Mouse (Mus musculus): Measurements from ENCODE around the gene Neurl1a. TPM values are rescaled to one million over a fixed set of nuclear protein-coding genes. Genes with fewer than 3 reads are reported as not detected.

Neurl1a gene
- polyA plus RNA-seq, 1 experiment from 2014 or later, result 6.4 TPM

DNA sequence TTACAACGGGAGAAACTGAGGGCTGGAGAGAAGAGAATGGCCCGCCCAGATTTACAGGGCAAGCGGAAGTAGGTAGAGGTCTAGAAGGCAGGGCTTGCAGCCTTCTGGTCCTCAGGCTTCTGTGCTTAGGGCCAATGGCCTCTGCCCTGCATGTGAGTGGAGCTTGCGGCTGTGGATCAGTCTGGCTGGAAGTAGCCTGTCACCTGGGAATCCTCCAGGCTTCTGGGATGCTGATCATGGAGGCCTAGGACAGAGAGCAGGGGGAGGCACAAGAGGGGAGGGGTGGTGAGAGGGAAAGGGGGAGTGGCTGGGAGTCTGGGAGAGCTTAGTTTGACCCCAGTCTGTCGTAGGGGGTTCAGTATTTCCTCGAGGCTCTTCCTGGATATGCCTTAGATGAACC is 23.8 kb downstream of the Neurl1a start:
- peaks cover 38% of the 10 kb centered on the region for H3K4me1 ChIP-seq
- 56% methylated on average over 6 of the region's 6 CpGs for WGBS
- H3K4me3 ChIP-seq, result no peak overlapping the region
- H3K36me3 ChIP-seq (replicated peaks), result no peaks in the 10 kb centered on the region
- DNase-seq (ENCODE audit: low spot score), result no peak
- no peaks in the 10 kb centered on the region for H3K9me3 ChIP-seq
- no peaks in the 10 kb centered on the region for H3K27me3 ChIP-seq (replicated peaks; ENCODE audit: low read depth, poor library complexity, severe bottlenecking)
- H3K27ac ChIP-seq (replicated peaks), result peak overlapping the region; percentile 73

- H3K4me3 ChIP-seq, result no peak overlapping the region
- H3K27me3 ChIP-seq (replicated peaks; ENCODE audit: low read depth, poor library complexity, severe bottlenecking), result no peaks in the 10 kb centered on the region
- no peaks in the 10 kb centered on the region for H3K36me3 ChIP-seq (replicated peaks)
- H3K9me3 ChIP-seq, result no peaks in the 10 kb centered on the region
- peaks cover 38% of the 10 kb centered on the region for H3K4me1 ChIP-seq
- WGBS, result 93% methylated on average over 6 of the region's 6 CpGs
- no peak overlapping the region for H3K27ac ChIP-seq (replicated peaks)
- DNase-seq (ENCODE audit: low spot score), result no peak
These were observed 24.4 kb downstream of the Neurl1a start for GRCm38 (mm10) chr19:47203042-47203441.

GRCm38 (mm10) chr19:47204653-47205052 is 26.0 kb downstream of the Neurl1a start:
- no peak for DNase-seq (ENCODE audit: low spot score)
- no peak overlapping the region for H3K27ac ChIP-seq (replicated peaks)
- H3K9me3 ChIP-seq, result no peaks in the 10 kb centered on the region
- no peaks in the 10 kb centered on the region for H3K27me3 ChIP-seq (replicated peaks; ENCODE audit: low read depth, poor library complexity, severe bottlenecking)
- 92% methylated on average over 6 of the region's 6 CpGs for WGBS
- H3K4me1 ChIP-seq, result peaks cover 31% of the 10 kb centered on the region
- H3K4me3 ChIP-seq, result no peak overlapping the region
- H3K36me3 ChIP-seq (replicated peaks), result no peaks in the 10 kb centered on the region

DNA sequence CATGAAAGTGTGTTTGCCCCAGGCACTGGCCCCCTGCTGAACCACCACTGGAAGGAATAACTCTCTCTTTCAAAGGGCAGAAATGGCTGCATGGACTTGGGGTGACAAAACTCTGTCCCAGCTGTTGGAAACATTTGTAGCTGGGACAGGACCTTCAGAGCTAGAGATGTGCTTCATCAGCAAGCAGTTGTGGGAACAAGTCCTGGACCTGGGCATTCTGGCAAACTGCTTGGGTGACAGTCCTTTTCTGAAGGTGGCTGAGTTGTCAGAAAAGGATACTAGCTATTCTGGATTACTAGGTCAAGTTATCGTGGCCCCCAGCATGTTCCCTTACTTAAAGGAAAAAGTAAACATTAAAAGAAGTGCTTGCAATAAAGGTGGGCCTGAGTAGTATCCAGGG is 27.5 kb downstream of the Neurl1a start:
- H3K4me3 ChIP-seq, result no peak overlapping the region
- H3K27me3 ChIP-seq (replicated peaks; ENCODE audit: low read depth, poor library complexity, severe bottlenecking), result no peaks in the 10 kb centered on the region
- no peak for DNase-seq (ENCODE audit: low spot score)
- H3K9me3 ChIP-seq, result no peaks in the 10 kb centered on the region
- WGBS, result 82% methylated on average over 1 of the region's 1 CpGs
- no peak overlapping the region for H3K27ac ChIP-seq (replicated peaks)
- H3K36me3 ChIP-seq (replicated peaks), result no peaks in the 10 kb centered on the region
- H3K4me1 ChIP-seq, result peaks cover 19% of the 10 kb centered on the region

DNA sequence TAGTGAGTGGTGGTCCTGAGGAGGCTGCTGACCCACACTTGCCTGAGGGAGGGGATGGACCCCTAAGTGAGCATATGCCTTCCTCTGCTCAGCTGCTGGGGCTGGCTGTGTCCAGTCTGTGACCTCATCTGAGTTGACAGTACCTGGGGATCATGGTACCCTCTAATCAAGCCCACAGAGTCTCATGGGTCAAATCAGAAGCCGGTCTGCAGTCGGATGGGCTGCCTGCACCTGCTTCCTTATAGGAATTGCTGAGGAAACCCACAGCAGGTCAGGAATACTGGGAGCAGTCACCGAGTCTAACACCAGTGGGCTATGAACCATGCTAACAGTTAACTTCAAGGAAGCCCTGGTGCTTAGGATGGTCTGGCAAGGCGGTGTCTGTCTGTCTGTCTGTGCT is 31.8 kb downstream of the Neurl1a start:
- H3K27me3 ChIP-seq (replicated peaks; ENCODE audit: low read depth, poor library complexity, severe bottlenecking), result no peaks in the 10 kb centered on the region
- no peak for DNase-seq (ENCODE audit: low spot score)
- H3K4me3 ChIP-seq, result no peak overlapping the region
- H3K9me3 ChIP-seq, result no peaks in the 10 kb centered on the region
- H3K36me3 ChIP-seq (replicated peaks), result no peaks in the 10 kb centered on the region
- H3K27ac ChIP-seq (replicated peaks), result no peak overlapping the region
- WGBS, result 89% methylated on average over 4 of the region's 4 CpGs
- peaks cover 5% of the 10 kb centered on the region; the same call in 1 of the 2 replicates for H3K4me1 ChIP-seq

- H3K9me3 ChIP-seq, result no peaks in the 10 kb centered on the region
- no peak overlapping the region for H3K4me3 ChIP-seq
- peaks cover 5% of the 10 kb centered on the region; the same call in 1 of the 2 replicates for H3K4me1 ChIP-seq
- H3K36me3 ChIP-seq (replicated peaks), result no peaks in the 10 kb centered on the region
- no peaks in the 10 kb centered on the region for H3K27me3 ChIP-seq (replicated peaks; ENCODE audit: low read depth, poor library complexity, severe bottlenecking)
- no peak for DNase-seq (ENCODE audit: low spot score)
- 80% methylated on average over 10 of the region's 10 CpGs for WGBS
- no peak overlapping the region for H3K27ac ChIP-seq (replicated peaks)
These were observed 33.1 kb downstream of the Neurl1a start for GRCm38 (mm10) chr19:47211609-47212312.

DNA sequence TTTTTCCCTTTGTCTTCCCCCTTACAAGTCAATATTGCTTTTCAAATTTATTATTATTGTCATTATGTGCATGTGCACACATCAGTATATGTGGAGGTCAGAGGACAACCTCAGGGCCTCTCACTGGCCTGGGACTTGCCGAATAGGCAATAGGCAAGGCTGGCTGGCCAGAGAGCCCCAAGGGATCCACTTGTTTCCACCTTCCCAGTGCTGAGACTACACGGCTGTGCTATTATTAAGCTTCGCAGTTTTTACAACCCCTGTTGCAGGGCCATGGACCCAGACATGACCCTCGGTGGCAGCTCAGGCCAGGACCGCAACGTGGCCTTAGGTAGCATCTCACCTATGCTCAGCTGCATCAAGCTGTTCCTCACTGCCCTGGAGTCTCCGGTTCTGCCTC is 33.8 kb downstream of the Neurl1a start:
- Histone ChIP-seq H3K4me1 (peaks cover 5% of the 10 kb centered on the region; the same call in 1 of the 2 replicates), H3K27me3 (replicated peaks; ENCODE audit: low read depth, poor library complexity, severe bottlenecking) (no peaks in the 10 kb centered on the region)

DNA sequence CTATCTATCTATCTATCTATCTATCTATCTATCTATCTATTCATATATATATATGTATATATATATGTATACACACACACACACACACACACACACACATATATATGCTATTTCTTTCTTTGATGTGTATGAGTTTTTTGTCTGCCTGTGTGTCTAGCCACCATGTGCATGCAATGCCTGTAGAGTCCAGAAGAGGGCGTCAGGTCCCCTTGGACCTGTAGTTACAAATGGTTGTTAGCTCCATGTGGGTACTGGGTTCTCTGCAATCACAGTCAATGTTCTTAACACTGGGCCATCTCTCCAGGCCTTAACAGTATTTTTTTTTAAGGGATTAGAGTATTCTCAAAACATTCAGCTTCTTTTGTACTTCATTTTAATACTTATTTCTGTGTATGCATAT is 34.9 kb downstream of the Neurl1a start:
- peaks cover 5% of the 10 kb centered on the region; the same call in 1 of the 2 replicates for H3K4me1 ChIP-seq
- 76% methylated on average over 1 of the region's 1 CpGs for WGBS
- H3K36me3 ChIP-seq (replicated peaks), result no peaks in the 10 kb centered on the region
- H3K27ac ChIP-seq (replicated peaks), result no peak overlapping the region
- no peaks in the 10 kb centered on the region for H3K27me3 ChIP-seq (replicated peaks; ENCODE audit: low read depth, poor library complexity, severe bottlenecking)
- H3K9me3 ChIP-seq, result no peaks in the 10 kb centered on the region
- no peak for DNase-seq (ENCODE audit: low spot score)
- H3K4me3 ChIP-seq, result no peak overlapping the region

More for the DNA sequence above, 33.8 kb downstream of the Neurl1a start:
- no peaks in the 10 kb centered on the region for H3K9me3 ChIP-seq
- no peaks in the 10 kb centered on the region for H3K36me3 ChIP-seq (replicated peaks)
- 80% methylated on average over 7 of the region's 7 CpGs for WGBS
- H3K4me3 ChIP-seq, result no peak overlapping the region
- no peak overlapping the region for H3K27ac ChIP-seq (replicated peaks)
- DNase-seq (ENCODE audit: low spot score), result no peak

GRCm38 (mm10) chr19:47216766-47217165 is 38.1 kb downstream of the Neurl1a start:
- no peak overlapping the region for H3K27ac ChIP-seq (replicated peaks)
- 86% methylated on average over 5 of the region's 5 CpGs for WGBS
- H3K4me3 ChIP-seq, result no peak overlapping the region
- H3K27me3 ChIP-seq (replicated peaks; ENCODE audit: low read depth, poor library complexity, severe bottlenecking), result peaks cover 4% of the 10 kb centered on the region; the same call in 1 of the 2 replicates
- DNase-seq (ENCODE audit: low spot score), result no peak
- H3K9me3 ChIP-seq, result no peaks in the 10 kb centered on the region
- H3K36me3 ChIP-seq (replicated peaks), result no peaks in the 10 kb centered on the region
- peaks cover 5% of the 10 kb centered on the region; the same call in 1 of the 2 replicates for H3K4me1 ChIP-seq

- Histone ChIP-seq H3K27ac (replicated peaks) (no peak overlapping the region), H3K27me3 (replicated peaks; ENCODE audit: low read depth, poor library complexity, severe bottlenecking) (peaks cover 4% of the 10 kb centered on the region; the same call in 1 of the 2 replicates), H3K4me1 (peaks cover 8% of the 10 kb centered on the region), H3K36me3 (replicated peaks) (no peaks in the 10 kb centered on the region), H3K9me3 (no peaks in the 10 kb centered on the region), H3K4me3 (no peak overlapping the region)
- WGBS, result 87% methylated on average over 4 of the region's 4 CpGs
- DNase-seq (ENCODE audit: low spot score), result no peak
These were observed 41.0 kb downstream of the Neurl1a start for GRCm38 (mm10) chr19:47219622-47220021.

- WGBS, result 95% methylated on average over 2 of the region's 2 CpGs
- Histone ChIP-seq H3K36me3 (replicated peaks) (no peaks in the 10 kb centered on the region), H3K27me3 (replicated peaks; ENCODE audit: low read depth, poor library complexity, severe bottlenecking) (peaks cover 4% of the 10 kb centered on the region; the same call in 1 of the 2 replicates), H3K4me3 (no peak overlapping the region), H3K9me3 (no peaks in the 10 kb centered on the region), H3K27ac (replicated peaks) (no peak overlapping the region), H3K4me1 (peaks cover 8% of the 10 kb centered on the region)
- no peak for DNase-seq (ENCODE audit: low spot score)
These were observed 41.6 kb downstream of the Neurl1a start for GRCm38 (mm10) chr19:47220232-47220631.

DNA sequence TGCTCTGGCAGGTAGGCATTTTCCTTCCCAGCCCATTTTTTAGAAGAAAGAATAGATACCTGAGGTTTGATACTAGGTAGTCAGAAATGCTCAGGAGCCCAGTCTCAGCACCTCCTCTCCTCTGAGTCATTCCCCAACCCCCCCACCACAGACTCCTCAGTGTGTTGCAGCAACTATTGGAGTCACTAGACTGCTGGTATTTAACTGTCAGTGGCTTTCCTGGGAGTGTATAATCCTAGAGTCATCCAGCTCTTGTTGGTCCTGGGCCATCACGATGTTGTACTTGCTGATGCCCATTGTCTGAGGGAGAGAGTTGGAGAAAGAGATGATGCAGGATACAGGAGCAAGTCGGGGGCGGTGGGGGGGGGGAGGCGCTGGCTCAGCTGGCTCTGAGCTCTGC is 42.4 kb downstream of the Neurl1a start:
- Histone ChIP-seq H3K4me1 (peaks cover 8% of the 10 kb centered on the region), H3K27ac (replicated peaks) (no peak overlapping the region), H3K9me3 (no peaks in the 10 kb centered on the region), H3K4me3 (no peak overlapping the region), H3K27me3 (replicated peaks; ENCODE audit: low read depth, poor library complexity, severe bottlenecking) (peaks cover 4% of the 10 kb centered on the region; the same call in 1 of the 2 replicates), H3K36me3 (replicated peaks) (no peaks in the 10 kb centered on the region)
- DNase-seq (ENCODE audit: low spot score), result no peak
- WGBS, result 75% methylated on average over 4 of the region's 4 CpGs

- H3K9me3 ChIP-seq, result no peaks in the 10 kb centered on the region
- peaks cover 4% of the 10 kb centered on the region; the same call in 1 of the 2 replicates for H3K27me3 ChIP-seq (replicated peaks; ENCODE audit: low read depth, poor library complexity, severe bottlenecking)
- no peaks in the 10 kb centered on the region for H3K36me3 ChIP-seq (replicated peaks)
- H3K4me1 ChIP-seq, result peaks cover 8% of the 10 kb centered on the region
- H3K27ac ChIP-seq (replicated peaks), result no peak overlapping the region
- 87% methylated on average over 7 of the region's 7 CpGs for WGBS
- no peak overlapping the region for H3K4me3 ChIP-seq
- DNase-seq (ENCODE audit: low spot score), result no peak
These were observed 43.0 kb downstream of the Neurl1a start for GRCm38 (mm10) chr19:47221500-47222153.
